Mouse (Mus musculus) frontal cortex, postnatal 14 days (tissue): ENCODE data around the gene Dclk2.

Source experiments
- DNase-seq, 2 experiments: peaks; one replicate each; pipeline ENCODE4 v3.0.0; 2022; ENCODE audit warnings: low spot score in 2 of 2

The Dclk2 gene

GRCm38 (mm10) chr3:86894491-86894890 is 26.2 kb downstream of the Dclk2 start:
- no peak for DNase-seq

- DNase-seq, result no peak
Measured at GRCm38 (mm10) chr3:86887512-86887911, 33.1 kb downstream of the Dclk2 start.

GRCm38 (mm10) chr3:86885180-86885579 is 35.5 kb downstream of the Dclk2 start:
- DNase-seq, result no peak

GRCm38 (mm10) chr3:86884481-86884880 is 36.2 kb downstream of the Dclk2 start:
- DNase-seq, result no peak

GRCm38 (mm10) chr3:86883985-86884384 is 36.7 kb downstream of the Dclk2 start:
- DNase-seq, result no peak

- DNase-seq, result no peak
Measured at GRCm38 (mm10) chr3:86875912-86876311, 44.7 kb downstream of the Dclk2 start.

- DNase-seq, result no peak
Measured at GRCm38 (mm10) chr3:86873092-86873600, 47.5 kb downstream of the Dclk2 start.

GRCm38 (mm10) chr3:86870952-86871351 is 49.7 kb downstream of the Dclk2 start:
- no peak for DNase-seq

- no peak for DNase-seq
Measured at GRCm38 (mm10) chr3:86870411-86870810, 50.2 kb downstream of the Dclk2 start.

- no peak for DNase-seq
Measured at GRCm38 (mm10) chr3:86868721-86869120, 51.9 kb downstream of the Dclk2 start.

GRCm38 (mm10) chr3:86863327-86864008 is 57.2 kb downstream of the Dclk2 start:
- DNase-seq, result no peak

GRCm38 (mm10) chr3:86862939-86863311 is 57.7 kb downstream of the Dclk2 start:
- peak in 1 of 2 experiments; percentile 33 for DNase-seq

GRCm38 (mm10) chr3:86862245-86862938 is 58.3 kb downstream of the Dclk2 start:
- DNase-seq, result no peak

GRCm38 (mm10) chr3:86859791-86860190 is 60.9 kb downstream of the Dclk2 start:
- no peak for DNase-seq

- no peak for DNase-seq
Measured at GRCm38 (mm10) chr3:86858699-86859098, 62.0 kb downstream of the Dclk2 start.

- DNase-seq, result no peak
Measured at GRCm38 (mm10) chr3:86857833-86858398, 62.7 kb downstream of the Dclk2 start.

GRCm38 (mm10) chr3:86852867-86853266 is 67.8 kb downstream of the Dclk2 start:
- no peak for DNase-seq

GRCm38 (mm10) chr3:86851131-86851530 is 69.5 kb downstream of the Dclk2 start:
- DNase-seq, result no peak

- DNase-seq, result no peak
Measured at GRCm38 (mm10) chr3:86850394-86851030, 70.1 kb downstream of the Dclk2 start.

- no peak for DNase-seq
Measured at GRCm38 (mm10) chr3:86849337-86849736, 71.3 kb downstream of the Dclk2 start.

- no peak for DNase-seq
Measured at GRCm38 (mm10) chr3:86847536-86847935, 73.1 kb downstream of the Dclk2 start.

- no peak for DNase-seq
Measured at GRCm38 (mm10) chr3:86846036-86846435, 74.6 kb downstream of the Dclk2 start.
